Comparison of ENCODE assay signal across 11 mouse cellular contexts in the genomic region with DNA sequence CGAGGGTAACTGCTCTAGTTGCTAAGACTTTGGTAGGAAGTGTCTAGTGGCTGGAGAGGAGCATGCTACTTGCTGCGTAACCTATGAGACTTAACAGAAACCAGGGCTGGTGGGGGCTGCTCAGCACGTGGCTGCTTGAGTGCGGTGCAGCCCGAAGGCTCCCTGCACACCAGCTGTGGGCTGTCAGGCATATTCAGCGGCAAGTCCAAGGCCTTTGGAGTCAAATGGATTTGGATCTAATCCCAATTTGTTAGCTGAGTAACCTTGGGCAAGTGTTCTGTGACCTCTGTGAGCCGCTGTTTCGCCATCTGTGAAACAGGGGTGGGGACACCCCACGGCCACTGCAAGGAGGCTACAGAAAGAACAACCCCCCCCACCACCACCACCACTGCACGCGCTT.
DNase-seq lines count a peak whose midpoint lies in the region; ATAC-seq and TF ChIP-seq lines count a peak whose summit lies in the region.
"Had no signal": no experiment of that assay in that cellular context is flagged by ENCODE, and none has a peak within 500 bp of the region (broad histone marks: within the 10 kb centered on the region; RNA-seq: fewer than 3 reads in every experiment).

No protein-coding gene starts in this region.

- no peak for TF ChIP-seq POLR2A in heart, adult 2 months (IDR thresholded peaks at IDR 0.05; ENCODE audit: insufficient read depth, low read depth, low read length)
- no peak for TF ChIP-seq POLR2A in cerebellum, adult 2 months (IDR thresholded peaks at IDR 0.05; ENCODE audit: borderline replicate concordance, insufficient read depth, low read length)

- TF ChIP-seq CTCF in heart, adult 2 months (IDR thresholded peaks at IDR 0.05), result no peak
- no peak for TF ChIP-seq CTCF in cerebellum, adult 2 months (IDR thresholded peaks at IDR 0.05; ENCODE audit: borderline replicate concordance, insufficient read depth, low read depth, low read length)
- TF ChIP-seq CTCF in left cerebral cortex, adult 2 months (IDR thresholded peaks at IDR 0.05), result no peak

- 0 out of 2 replicates have a peak, but pooled peaks cover 10% of the 10 kb centered on the region for H3K9me3 ChIP-seq in heart, embryonic 12.5 days (replicated peaks)
- H3K9me3 ChIP-seq in kidney, embryonic 14.5 days (ENCODE audit: control insufficient read depth, low read length), result no peaks in the 10 kb centered on the region
- H3K9me3 ChIP-seq in lung, embryonic 16.5 days (ENCODE audit: control insufficient read depth, low read length), result no peaks in the 10 kb centered on the region
- H3K9me3 ChIP-seq: forebrain, embryonic 12.5 days had no signal

- H3K9ac ChIP-seq in heart, adult 2 months (ENCODE audit: low read depth, low read length), result no peak overlapping the region
- no peak overlapping the region for H3K9ac ChIP-seq in heart, embryonic 12.5 days
- H3K9ac ChIP-seq in kidney, embryonic 14.5 days (ENCODE audit: low read depth, low read length), result no peak overlapping the region
- H3K9ac ChIP-seq in lung, embryonic 16.5 days (ENCODE audit: low read length), result no peak overlapping the region
- H3K9ac ChIP-seq: forebrain, embryonic 12.5 days; limb, embryonic 12.5 days had no signal

- no peak for ATAC-seq in heart, embryonic 12.5 days (ENCODE audit: insufficient number of reproducible peaks, low FRiP score)
- ATAC-seq in kidney, embryonic 14.5 days (ENCODE audit: low FRiP score, low TSS enrichment), result peak; percentile 62; the same call in 1 of the 2 replicates
- peak; percentile 61; the same call in 1 of the 2 replicates for ATAC-seq in lung, embryonic 16.5 days (ENCODE audit: low read depth)

- H3K79me2 ChIP-seq in heart, adult 2 months (replicated peaks; ENCODE audit: control insufficient read depth, insufficient read depth, low read length), result no peaks in the 10 kb centered on the region

- no peaks in the 10 kb centered on the region for H3K36me3 ChIP-seq in heart, adult 2 months (ENCODE audit: control insufficient read depth, insufficient read depth, low read length)
- H3K36me3 ChIP-seq in heart, embryonic 12.5 days, result no peaks in the 10 kb centered on the region
- H3K36me3 ChIP-seq in kidney, embryonic 14.5 days (ENCODE audit: control insufficient read depth, insufficient read depth, low read length), result no peaks in the 10 kb centered on the region
- no peaks in the 10 kb centered on the region for H3K36me3 ChIP-seq in lung, embryonic 16.5 days (ENCODE audit: control insufficient read depth, insufficient read depth, low read length)
- H3K36me3 ChIP-seq: forebrain, embryonic 12.5 days; limb, embryonic 12.5 days had no signal

- intact Hi-C loops in heart, adult 2 months (cut with DNase I), result no loop called here
- intact Hi-C loops in left cerebral cortex, adult 2 months (cut with DNase I), result no loop called here

- no peak overlapping the region for H3K27ac ChIP-seq in heart, adult 2 months
- H3K27ac ChIP-seq in heart, embryonic 12.5 days (ENCODE audit: poor library complexity, severe bottlenecking), result no peak overlapping the region
- H3K27ac ChIP-seq in kidney, embryonic 14.5 days (ENCODE audit: low read depth, low read length), result no peak overlapping the region
- no peak overlapping the region for H3K27ac ChIP-seq in lung, embryonic 16.5 days (ENCODE audit: low read length)
- H3K27ac ChIP-seq in cerebellum, adult 2 months (ENCODE audit: insufficient read depth, low read length), result no peak overlapping the region
- no peak overlapping the region for H3K27ac ChIP-seq in left cerebral cortex, adult 2 months
- H3K27ac ChIP-seq: forebrain, embryonic 12.5 days; limb, embryonic 12.5 days had no signal

- H3K4me3 ChIP-seq in heart, adult 2 months, result no peak overlapping the region
- H3K4me3 ChIP-seq in heart, embryonic 12.5 days, result no peak overlapping the region
- no peak overlapping the region for H3K4me3 ChIP-seq in kidney, embryonic 14.5 days (ENCODE audit: low read length)
- no peak overlapping the region for H3K4me3 ChIP-seq in lung, embryonic 16.5 days (ENCODE audit: low read length)
- H3K4me3 ChIP-seq in cerebellum, adult 2 months (replicated peaks; ENCODE audit: insufficient read depth, low read depth, low read length), result no peak overlapping the region
- no peak overlapping the region for H3K4me3 ChIP-seq in left cerebral cortex, adult 2 months
- H3K4me3 ChIP-seq: forebrain, embryonic 12.5 days; limb, embryonic 12.5 days had no signal

- no peaks in the 10 kb centered on the region for H3K4me1 ChIP-seq in heart, adult 2 months (ENCODE audit: control insufficient read depth, insufficient read depth, low read length)
- H3K4me1 ChIP-seq in heart, embryonic 12.5 days (replicated peaks), result peaks cover 16% of the 10 kb centered on the region
- peaks cover 4% of the 10 kb centered on the region; the same call in 1 of the 2 replicates for H3K4me1 ChIP-seq in kidney, embryonic 14.5 days (ENCODE audit: control insufficient read depth, insufficient read depth, low read length)
- H3K4me1 ChIP-seq in lung, embryonic 16.5 days (replicated peaks; ENCODE audit: control insufficient read depth, insufficient read depth, low read length), result no peaks in the 10 kb centered on the region
- no peaks in the 10 kb centered on the region for H3K4me1 ChIP-seq in cerebellum, adult 2 months (ENCODE audit: control insufficient read depth, insufficient read depth, low read length)

- WGBS in heart, adult 2 months, result 56% methylated on average over 11 of the region's 11 CpGs
- WGBS in heart, embryonic 12.5 days, result 57% methylated on average over 11 of the region's 11 CpGs
- 30% methylated on average over 11 of the region's 11 CpGs for WGBS in kidney, embryonic 14.5 days
- 40% methylated on average over 11 of the region's 11 CpGs for WGBS in lung, embryonic 16.5 days
- 30% methylated on average over 11 of the region's 11 CpGs for WGBS in cerebellum, adult 2 months

- no peak for TF ChIP-seq EP300 in heart, adult 2 months (IDR thresholded peaks at IDR 0.05; ENCODE audit: insufficient read depth, low read depth, low read length)

- no peaks in the 10 kb centered on the region for H3K27me3 ChIP-seq in heart, adult 2 months (ENCODE audit: control insufficient read depth, insufficient read depth, low read length)
- no peaks in the 10 kb centered on the region for H3K27me3 ChIP-seq in heart, embryonic 12.5 days (replicated peaks)
- no peaks in the 10 kb centered on the region for H3K27me3 ChIP-seq in kidney, embryonic 14.5 days (ENCODE audit: control insufficient read depth, insufficient read depth, low read length)
- no peaks in the 10 kb centered on the region for H3K27me3 ChIP-seq in lung, embryonic 16.5 days (ENCODE audit: control insufficient read depth, insufficient read depth, low read depth, low read length)
- H3K27me3 ChIP-seq in cerebellum, adult 2 months (ENCODE audit: control insufficient read depth, insufficient read depth, low read length), result no peaks in the 10 kb centered on the region

- no peak overlapping the region for H3K4me2 ChIP-seq in heart, embryonic 12.5 days
- H3K4me2 ChIP-seq in kidney, embryonic 14.5 days (replicated peaks; ENCODE audit: low read depth, low read length), result no peak overlapping the region
- H3K4me2 ChIP-seq in lung, embryonic 16.5 days (ENCODE audit: low read depth, low read length), result no peak overlapping the region
- H3K4me2 ChIP-seq: forebrain, embryonic 12.5 days; limb, embryonic 12.5 days had no signal

- peak; percentile 7 to 17 for DNase-seq in heart, adult 2 months
- peak; percentile 51 for DNase-seq in adrenal gland, postnatal 10 days
- no peak for DNase-seq in cerebellum, adult 2 months
- no peak for DNase-seq in left cerebral cortex, adult 2 months (ENCODE audit: extremely low spot score in 1 of 2, low spot score in 2 of 2)
- DNase-seq in MN1 (ENCODE audit: low spot score), result no peak
- DNase-seq: thymus, postnatal 36 days had no signal

Comparison
In these comparisons a context has a peak if more than half of its experiments do, and no peak if none do; other contexts are left out.
1. DNase-seq: peak in heart, adult 2 months (2 of 2) and adrenal gland, postnatal 10 days (single experiment); none in cerebellum, adult 2 months (0 of 2), left cerebral cortex, adult 2 months (0 of 2) and MN1 (single experiment).